Mouse (Mus musculus) stomach, embryonic 15.5 days (tissue): ENCODE data around the gene Prkn. TPM values are rescaled to one million over a fixed set of nuclear protein-coding genes. Genes with fewer than 3 reads are reported as not detected.

ENCODE experiments used
- ATAC-seq: fragments of 200-750 bp; cut with Nextera tagmentation; 2 replicates; pipeline ENCODE4 v1.8.0; 2017; ENCODE audit warnings: low read depth, moderate number of reproducible peaks, moderate TSS enrichment; ENCODE audit not compliant: insufficient read depth, low FRiP score
- H3K27ac ChIP-seq: fragments of 300-500 bp; sonication (generic); 2 replicates; pipeline ENCODE4 v1.5.1; 2015; ENCODE audit warnings: mild to moderate bottlenecking, inconsistent platforms
- H3K27me3 ChIP-seq: fragments of 300-500 bp; sonication (generic); replicated peaks from 2 replicates; pipeline ENCODE4 v1.6.1; 2015; ENCODE audit warnings: inconsistent platforms
- H3K36me3 ChIP-seq: fragments of 300-500 bp; sonication (generic); 2 replicates; pipeline ENCODE4 v1.6.1; 2015; ENCODE audit warnings: inconsistent platforms
- H3K4me1 ChIP-seq: fragments of 300-500 bp; sonication (generic); 2 replicates; pipeline ENCODE4 v1.6.1; 2015; ENCODE audit warnings: inconsistent platforms
- H3K4me2 ChIP-seq: fragments of 300-500 bp; sonication (generic); 2 replicates; pipeline ENCODE4 v1.6.1; 2015; ENCODE audit warnings: mild to moderate bottlenecking, inconsistent platforms
- H3K4me3 ChIP-seq: fragments of 300-500 bp; sonication (generic); replicated peaks from 2 replicates; pipeline ENCODE4 v1.5.1; 2015; ENCODE audit warnings: inconsistent platforms
- H3K9ac ChIP-seq: fragments of 300-500 bp; sonication (generic); 2 replicates; pipeline ENCODE4 v1.6.1; 2015; ENCODE audit warnings: inconsistent platforms
- H3K9me3 ChIP-seq: fragments of 300-500 bp; sonication (generic); 2 replicates; pipeline ENCODE4 v1.6.1; 2016; ENCODE audit warnings: inconsistent platforms
- WGBS: fragments of 180-500 bp; shearing (Covaris S2); methylation state at CpG from one replicate; pipeline ENCODE4 v1.1.7; 2015; 5-methylcytosine and 5-hydroxymethylcytosine counted together
- polyA plus RNA-seq: library from polyadenylated mRNA; unstranded; fragments of >200 nt; fragmentation: Nextera tagmentation; extraction: Ambion mirVana; gene quantifications from 2 replicates; pipeline ENCODE4 v1.2.1, GENCODE M21; 2015

Gene Prkn
- polyA plus RNA-seq, 1 experiment from 2014 or later: 2.0 TPM

DNA sequence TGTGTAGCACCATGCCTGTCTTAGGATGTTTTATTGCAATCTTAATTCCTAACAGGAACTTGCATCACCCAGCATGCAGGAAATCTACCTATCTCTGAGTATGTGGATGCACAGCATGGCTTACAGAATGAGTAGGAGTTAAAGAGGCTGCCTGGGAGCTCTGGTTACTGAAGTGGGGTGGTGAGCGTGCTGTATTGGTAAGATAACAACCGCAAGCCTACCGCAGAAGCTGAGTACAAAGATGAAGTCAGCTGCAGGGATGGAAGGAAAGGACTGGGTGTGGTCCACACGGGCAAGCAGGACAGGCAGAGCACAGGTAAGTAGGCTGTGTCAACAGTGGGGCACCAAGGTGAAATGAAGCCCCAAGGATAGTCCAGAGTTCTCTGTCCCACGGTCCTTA is 1196.9 kb downstream of the Prkn start:
- H3K27me3 ChIP-seq: no peaks in the 10 kb centered on the region
- no peak overlapping the region for H3K4me2 ChIP-seq
- H3K4me1 ChIP-seq: no peaks in the 10 kb centered on the region
- no peak overlapping the region for H3K9ac ChIP-seq
- H3K9me3 ChIP-seq: no peaks in the 10 kb centered on the region
- ATAC-seq: peak; percentile 76
- no peak overlapping the region for H3K4me3 ChIP-seq
- H3K27ac ChIP-seq: no peak overlapping the region
- no peaks in the 10 kb centered on the region for H3K36me3 ChIP-seq
- 54% methylated on average over 5 of the region's 5 CpGs for WGBS

GRCm38 (mm10) chr17:12037574-12037973 is 1197.4 kb downstream of the Prkn start:
- 81% methylated on average over 2 of the region's 2 CpGs for WGBS

GRCm38 (mm10) chr17:12038499-12038898 is 1198.3 kb downstream of the Prkn start:
- H3K4me2 ChIP-seq: no peak overlapping the region
- no peak overlapping the region for H3K27ac ChIP-seq
- no peaks in the 10 kb centered on the region for H3K36me3 ChIP-seq
- WGBS: 60% methylated on average over 6 of the region's 6 CpGs
- no peak for ATAC-seq
- H3K9ac ChIP-seq: no peak overlapping the region
- no peaks in the 10 kb centered on the region for H3K4me1 ChIP-seq
- no peak overlapping the region for H3K4me3 ChIP-seq
- no peaks in the 10 kb centered on the region for H3K9me3 ChIP-seq
- H3K27me3 ChIP-seq: no peaks in the 10 kb centered on the region

More at GRCm38 (mm10) chr17:12037574-12037973, 1197.4 kb downstream of the Prkn start:
- no peaks in the 10 kb centered on the region for H3K27me3 ChIP-seq
- no peaks in the 10 kb centered on the region for H3K36me3 ChIP-seq
- no peak overlapping the region for H3K9ac ChIP-seq
- H3K27ac ChIP-seq: no peak overlapping the region
- H3K4me2 ChIP-seq: no peak overlapping the region
- no peaks in the 10 kb centered on the region for H3K9me3 ChIP-seq
- no peaks in the 10 kb centered on the region for H3K4me1 ChIP-seq
- peak; percentile 80; the same call in 1 of the 2 replicates for ATAC-seq
- H3K4me3 ChIP-seq: no peak overlapping the region

GRCm38 (mm10) chr17:12039188-12039587 is 1199.0 kb downstream of the Prkn start:
- Histone ChIP-seq H3K27ac (no peak overlapping the region), H3K9ac (no peak overlapping the region), H3K4me2 (no peak overlapping the region), H3K36me3 (no peaks in the 10 kb centered on the region), H3K9me3 (no peaks in the 10 kb centered on the region), H3K4me1 (no peaks in the 10 kb centered on the region), H3K4me3 (no peak overlapping the region), H3K27me3 (no peaks in the 10 kb centered on the region)
- under 1% methylated on average over 9 of the region's 9 CpGs for WGBS
- peak; percentile 19; the same call in 1 of the 2 replicates for ATAC-seq

DNA sequence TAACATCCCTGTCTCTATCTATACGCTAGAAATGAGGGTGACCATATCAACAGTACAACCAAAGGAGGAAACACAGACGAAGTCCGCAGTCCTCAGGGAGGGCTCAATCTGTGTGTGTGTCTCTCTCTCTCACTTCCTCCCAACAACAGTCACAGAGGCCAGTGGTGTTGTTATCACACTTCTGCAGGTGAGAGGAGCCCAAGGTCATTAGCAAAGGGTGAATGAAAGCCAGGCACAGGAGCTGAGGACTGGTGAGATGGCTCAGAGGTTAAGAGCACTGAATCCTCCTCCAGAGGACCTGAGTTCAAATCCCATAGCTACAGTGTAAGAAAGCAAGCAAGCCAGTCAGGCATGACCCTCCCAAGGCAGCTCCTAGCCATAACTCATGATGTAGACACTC is 1199.7 kb downstream of the Prkn start:
- no peak for ATAC-seq
- WGBS: 63% methylated on average over 3 of the region's 3 CpGs
- H3K27ac ChIP-seq: no peak overlapping the region
- H3K36me3 ChIP-seq: no peaks in the 10 kb centered on the region
- no peaks in the 10 kb centered on the region for H3K9me3 ChIP-seq
- H3K4me1 ChIP-seq: no peaks in the 10 kb centered on the region
- H3K4me3 ChIP-seq: no peak overlapping the region
- H3K9ac ChIP-seq: no peak overlapping the region
- no peaks in the 10 kb centered on the region for H3K27me3 ChIP-seq
- H3K4me2 ChIP-seq: no peak overlapping the region

DNA sequence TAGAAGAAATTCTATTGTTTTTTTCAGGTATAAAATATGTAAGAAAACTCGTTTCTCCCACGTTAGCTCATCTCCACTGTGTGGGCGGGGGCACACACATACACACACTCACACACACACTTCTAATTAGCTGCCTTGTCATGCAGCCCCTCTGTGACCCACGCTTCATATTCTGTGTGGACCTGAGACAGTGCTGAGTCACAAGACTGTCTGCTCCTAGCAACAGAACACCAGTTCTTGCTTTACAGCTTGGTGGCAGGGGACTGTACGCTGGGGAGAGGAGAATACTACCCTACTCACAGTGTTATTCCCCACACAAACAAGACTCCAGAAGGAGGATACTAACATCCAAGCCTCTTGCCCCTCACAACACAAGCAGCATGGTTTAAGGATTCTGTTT is 1200.4 kb downstream of the Prkn start:
- no peaks in the 10 kb centered on the region for H3K4me1 ChIP-seq
- H3K9me3 ChIP-seq: no peaks in the 10 kb centered on the region
- no peak overlapping the region for H3K4me3 ChIP-seq
- no peak overlapping the region for H3K9ac ChIP-seq
- H3K27ac ChIP-seq: no peak overlapping the region
- 83% methylated on average over 5 of the region's 5 CpGs for WGBS
- H3K27me3 ChIP-seq: no peaks in the 10 kb centered on the region
- H3K4me2 ChIP-seq: no peak overlapping the region
- no peaks in the 10 kb centered on the region for H3K36me3 ChIP-seq
- no peak for ATAC-seq

DNA sequence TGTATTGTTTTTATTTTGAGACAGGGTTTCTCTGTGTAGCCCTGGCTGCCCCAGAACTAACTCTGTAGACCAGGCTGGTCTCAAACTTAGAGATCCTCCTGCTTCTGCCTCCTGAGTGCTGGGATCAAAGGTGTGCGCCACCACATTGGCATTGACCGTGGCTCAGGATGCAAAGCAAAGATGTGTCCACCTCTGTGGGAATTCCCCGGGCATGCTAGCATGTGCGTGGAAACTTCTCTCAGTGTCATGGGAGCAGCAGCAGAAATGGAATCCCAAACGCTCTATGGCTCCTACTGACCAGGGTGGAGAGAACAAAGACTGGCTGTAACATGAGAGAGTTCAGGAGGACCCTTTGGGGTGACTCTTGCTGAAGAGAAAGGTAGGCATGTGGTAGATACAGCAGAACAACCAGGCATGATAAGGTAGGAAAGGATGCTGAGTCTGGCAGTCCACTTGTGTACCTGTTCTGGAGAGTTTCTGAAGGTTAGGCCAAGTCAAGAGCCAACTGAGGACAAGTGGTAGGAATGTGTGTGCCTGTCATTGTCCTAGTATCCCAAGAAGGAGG is 1201.0 kb downstream of the Prkn start:
- no peaks in the 10 kb centered on the region for H3K36me3 ChIP-seq
- 92% methylated on average over 5 of the region's 5 CpGs for WGBS

GRCm38 (mm10) chr17:12042561-12043256 is 1202.5 kb downstream of the Prkn start:
- no peaks in the 10 kb centered on the region for H3K27me3 ChIP-seq
- no peak for ATAC-seq
- H3K4me3 ChIP-seq: no peak overlapping the region
- H3K9ac ChIP-seq: no peak overlapping the region
- WGBS: 50% methylated on average over 14 of the region's 14 CpGs
- H3K36me3 ChIP-seq: no peaks in the 10 kb centered on the region
- H3K27ac ChIP-seq: no peak overlapping the region
- H3K9me3 ChIP-seq: no peaks in the 10 kb centered on the region
- H3K4me1 ChIP-seq: no peaks in the 10 kb centered on the region
- no peak overlapping the region for H3K4me2 ChIP-seq

More for the DNA sequence above, 1201.0 kb downstream of the Prkn start:
- Histone ChIP-seq H3K4me1 (no peaks in the 10 kb centered on the region), H3K4me2 (no peak overlapping the region), H3K27me3 (no peaks in the 10 kb centered on the region), H3K4me3 (no peak overlapping the region), H3K9ac (no peak overlapping the region), H3K9me3 (no peaks in the 10 kb centered on the region), H3K27ac (no peak overlapping the region)
- ATAC-seq: no peak

- Histone ChIP-seq H3K27ac (no peak overlapping the region), H3K4me3 (no peak overlapping the region), H3K9me3 (no peaks in the 10 kb centered on the region), H3K9ac (no peak overlapping the region), H3K4me2 (no peak overlapping the region), H3K4me1 (no peaks in the 10 kb centered on the region), H3K27me3 (no peaks in the 10 kb centered on the region), H3K36me3 (no peaks in the 10 kb centered on the region)
- 60% methylated on average over 8 of the region's 8 CpGs for WGBS
- no peak for ATAC-seq
Observed at GRCm38 (mm10) chr17:12044222-12044621, 1204.0 kb downstream of the Prkn start.

GRCm38 (mm10) chr17:12045861-12046273 is 1205.7 kb downstream of the Prkn start:
- 52% methylated on average over 5 of the region's 5 CpGs for WGBS
- no peaks in the 10 kb centered on the region for H3K9me3 ChIP-seq
- H3K4me1 ChIP-seq: no peaks in the 10 kb centered on the region
- no peak overlapping the region for H3K4me2 ChIP-seq
- H3K27ac ChIP-seq: no peak overlapping the region
- ATAC-seq: no peak
- H3K36me3 ChIP-seq: no peaks in the 10 kb centered on the region
- H3K27me3 ChIP-seq: no peaks in the 10 kb centered on the region
- H3K9ac ChIP-seq: no peak overlapping the region
- no peak overlapping the region for H3K4me3 ChIP-seq

DNA sequence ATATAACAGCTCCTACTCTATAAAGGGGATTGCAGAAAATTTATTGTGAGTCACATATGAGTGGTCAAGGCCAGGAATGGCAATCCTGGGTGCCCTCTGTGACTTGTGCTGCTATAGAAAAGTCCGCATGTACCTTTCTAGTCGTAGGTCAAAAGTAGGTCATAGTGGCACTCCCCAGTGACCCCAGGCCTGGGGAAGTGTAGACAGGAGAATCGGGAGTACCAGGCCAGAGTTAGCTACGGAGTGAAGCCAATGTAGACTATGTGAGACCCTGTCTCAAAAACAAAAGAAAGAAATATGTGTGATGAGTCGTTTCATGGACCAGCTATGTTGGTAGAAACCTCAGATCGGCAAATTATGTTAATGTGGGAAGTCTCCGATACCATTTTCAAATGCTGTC is 1206.8 kb downstream of the Prkn start:
- H3K9ac ChIP-seq: no peak overlapping the region
- ATAC-seq: no peak
- 73% methylated on average over 7 of the region's 7 CpGs for WGBS
- no peaks in the 10 kb centered on the region for H3K27me3 ChIP-seq
- no peaks in the 10 kb centered on the region for H3K36me3 ChIP-seq
- H3K4me3 ChIP-seq: no peak overlapping the region
- no peak overlapping the region for H3K4me2 ChIP-seq
- H3K27ac ChIP-seq: no peak overlapping the region
- H3K9me3 ChIP-seq: no peaks in the 10 kb centered on the region
- no peaks in the 10 kb centered on the region for H3K4me1 ChIP-seq

DNA sequence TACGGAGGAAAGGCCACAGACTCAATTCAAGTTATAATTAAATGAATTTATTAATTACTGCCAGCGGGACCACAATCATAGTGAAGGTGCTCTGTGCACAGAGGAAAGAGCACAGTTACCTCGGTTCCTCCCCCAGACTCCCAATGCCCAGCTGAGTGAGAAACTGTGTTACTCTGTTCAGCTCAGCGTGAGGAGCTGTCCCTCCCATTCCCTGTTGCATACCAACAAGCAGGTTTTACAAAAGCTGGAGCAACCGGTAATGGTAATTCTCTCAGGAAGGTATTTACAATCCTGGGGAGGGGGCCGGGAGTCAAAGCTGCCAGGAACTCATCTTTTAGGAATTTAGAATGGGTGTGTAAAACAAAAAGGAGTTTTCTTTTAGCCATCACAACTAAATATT is 1207.3 kb downstream of the Prkn start:
- WGBS: 38% methylated on average over 6 of the region's 6 CpGs
- Histone ChIP-seq H3K4me1 (no peaks in the 10 kb centered on the region), H3K9ac (no peak overlapping the region), H3K9me3 (no peaks in the 10 kb centered on the region), H3K4me3 (no peak overlapping the region), H3K36me3 (no peaks in the 10 kb centered on the region), H3K4me2 (no peak overlapping the region), H3K27me3 (no peaks in the 10 kb centered on the region), H3K27ac (no peak overlapping the region)
- ATAC-seq: no peak
